Mouse (Mus musculus): ENCODE measurements at regions not wholly inside any gene's neighbourhood (a gene's known extent, or its start where the extent isn't known, plus 50 kb on each side); places are given as distances from the start of the nearest gene placed in this dataset.

GRCm38 (mm10) chr10:46826012-46826411, 1248.4 kb downstream of the Hace1 start:
- no peak for DNase-seq (ENCODE audit: low spot score in 2 of 2)

GRCm38 (mm10) chr10:46826639-46827038, 1249.0 kb downstream of the Hace1 start:
- DNase-seq (ENCODE audit: low spot score in 2 of 2), result peak; percentile 50 to 77

GRCm38 (mm10) chr10:46827109-46827812, 1249.6 kb downstream of the Hace1 start:
- DNase-seq (ENCODE audit: low spot score in 2 of 2), result no peak

GRCm38 (mm10) chr10:46828164-46828563, 1250.5 kb downstream of the Hace1 start:
- DNase-seq (ENCODE audit: low spot score in 2 of 2), result no peak

GRCm38 (mm10) chr10:46845578-46846314, 1268.1 kb downstream of the Hace1 start:
- no peak for DNase-seq (ENCODE audit: low spot score in 2 of 2)

Data from layer of hippocampus, adult 8-10 months (tissue).